Mouse (Mus musculus) c-Kit-negative CD71-positive TER-119-positive erythroid progenitor cells, embryonic 14.5 days (primary cell): Measurements from ENCODE around the gene Zfp971.
"Not testable (repeated sequence)": the region's sequence is repeated elsewhere in the genome, so short reads cannot be mapped to it uniquely, and the experiment has no call there.

Experiments used
- DNase-seq: peaks from one replicate; pipeline ENCODE4 v3.0.0-alpha.2; 2013; ENCODE audit warnings: low read depth, low spot score

Gene Zfp971

GRCm38 (mm10) chr2:178023011-178023611 lies at the start of gene Zfp971:
Gene Zfp971 (plus strand): TSS chr2:178023284.
- not testable (repeated sequence) for DNase-seq

- DNase-seq: not testable (repeated sequence)
These were observed 48.3 kb upstream of the Zfp971 start for GRCm38 (mm10) chr2:177974814-177975213.

GRCm38 (mm10) chr2:178019486-178019885 lies 3.6 kb upstream of the Zfp971 start:
- DNase-seq: not testable (repeated sequence)

GRCm38 (mm10) chr2:178020773-178021172 lies 2.3 kb upstream of the Zfp971 start:
- DNase-seq: not testable (repeated sequence)

- DNase-seq: not testable (repeated sequence)
These were observed 777 bp downstream of the Zfp971 start for GRCm38 (mm10) chr2:178023861-178024260.

GRCm38 (mm10) chr2:178027601-178028000 lies 4.5 kb downstream of the Zfp971 start:
- not testable (repeated sequence) for DNase-seq

- DNase-seq: peak; percentile 15
These were observed 35.1 kb downstream of the Zfp971 start for GRCm38 (mm10) chr2:178058195-178058594.

GRCm38 (mm10) chr2:178078166-178078717 lies 55.2 kb downstream of the Zfp971 start, which contains the start of gene Zfp931:
Gene Zfp931 (minus strand): TSS chr2:178078476.
- DNase-seq: not testable (repeated sequence)
